17 mouse cellular contexts compared by ENCODE assay signal in the genomic region with DNA sequence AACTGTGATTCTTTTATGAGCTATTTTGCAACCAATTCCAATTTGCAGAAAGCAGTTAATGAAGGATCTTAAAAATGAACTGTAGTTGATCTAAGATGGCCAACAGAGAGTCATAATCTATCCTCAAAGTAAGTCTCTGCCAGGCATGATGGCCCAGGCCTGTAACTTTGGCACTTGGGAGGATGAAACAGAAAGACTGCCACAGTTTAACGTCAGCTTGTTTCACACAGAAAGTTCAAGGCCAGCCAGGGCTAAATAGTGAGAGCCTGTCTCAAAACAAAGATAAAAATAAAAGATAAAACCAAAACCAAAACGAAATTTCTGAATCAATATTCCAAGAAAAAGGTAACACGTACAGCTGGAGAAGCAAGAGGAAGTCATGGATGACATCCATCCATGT.
A peak's percentile ranks its signal among the peaks of the same experiment; 100 is the strongest.
DNase-seq lines count a peak whose midpoint lies in the region; TF ChIP-seq lines count a peak whose summit lies in the region.
"Had no signal": no experiment of that assay in that cellular context is flagged by ENCODE, and none has a peak within 500 bp of the region (broad histone marks: within the 10 kb centered on the region; RNA-seq: fewer than 3 reads in every experiment).

No protein-coding gene starts in this region.

- 54% methylated on average over 3 of the region's 3 CpGs for WGBS in olfactory bulb, adult 2 months

- peaks cover 12% of the 10 kb centered on the region for H3K4me1 ChIP-seq in olfactory bulb, adult 2 months (ENCODE audit: control insufficient read depth, insufficient read depth, low read length)
- H3K4me1 ChIP-seq: embryonic facial prominence, embryonic 12.5 days had no signal

- peak overlapping the region; percentile 61 for H3K27ac ChIP-seq in layer of hippocampus, adult 2 months
- H3K27ac ChIP-seq in olfactory bulb, adult 2 months (ENCODE audit: insufficient read depth, low read depth, low read length): peak overlapping the region; percentile 85
- H3K27ac ChIP-seq: embryonic facial prominence, embryonic 12.5 days; forebrain, embryonic 12.5 days; heart, embryonic 10.5 days; hindbrain, embryonic 12.5 days had no signal

- no peak overlapping the region for H3K4me3 ChIP-seq in layer of hippocampus, adult 2 months
- H3K4me3 ChIP-seq in olfactory bulb, adult 2 months (ENCODE audit: insufficient read depth, low read depth, low read length): no peak overlapping the region
- H3K4me3 ChIP-seq: embryonic facial prominence, embryonic 12.5 days; forebrain, embryonic 12.5 days; heart, embryonic 10.5 days; hindbrain, embryonic 12.5 days had no signal

- TF ChIP-seq POLR2A in olfactory bulb, adult 2 months (IDR thresholded peaks at IDR 0.05; ENCODE audit: insufficient read depth, low read depth, low read length): no peak

- DNase-seq in adrenal gland, adult 2 months: peak; percentile 63
- no peak for DNase-seq in adrenal gland, adult 18-20 months (ENCODE audit: low spot score in 2 of 2)
- DNase-seq in layer of hippocampus, adult 2 months (ENCODE audit: low spot score in 2 of 2): no peak
- DNase-seq in layer of hippocampus, postnatal 14 days (ENCODE audit: low spot score in 2 of 2): no peak
- peak; percentile 32 for DNase-seq in adrenal gland, postnatal 10 days
- DNase-seq in kidney, postnatal 36 days: no peak
- DNase-seq: cerebellum, adult 11-12 months; cerebellum, adult 9-10 months; cerebellum, postnatal 25 days; heart, adult 18-20 months; heart, postnatal 10 days; heart, postnatal 4 days had no signal

- TF ChIP-seq CTCF in layer of hippocampus, adult 2 months (conservative IDR thresholded peaks at IDR 0.05): no peak
- TF ChIP-seq CTCF in olfactory bulb, adult 2 months (IDR thresholded peaks at IDR 0.05; ENCODE audit: insufficient read depth, low read depth, low read length): no peak

Comparison
In these comparisons a context has a peak if more than half of its experiments do, and no peak if none do; other contexts are left out.
1. DNase-seq: peak in adrenal gland, adult 2 months (single experiment) and adrenal gland, postnatal 10 days (single experiment); none in adrenal gland, adult 18-20 months (0 of 2), layer of hippocampus, adult 2 months (0 of 2), layer of hippocampus, postnatal 14 days (0 of 2) and kidney, postnatal 36 days (0 of 2).